Mouse (Mus musculus) spleen, adult 12 weeks (tissue): Measurements from ENCODE around the gene Jpt1.
"Not testable (repeated sequence)": the region's sequence is repeated elsewhere in the genome, so short reads cannot be mapped to it uniquely, and the experiment has no call there.

Experiments
- DNase-seq: peaks from one replicate; pipeline ENCODE4 v3.0.0; 2022; ENCODE audit warnings: low spot score

The Jpt1 gene

GRCm38 (mm10) chr11:115512004-115512403, 2.2 kb downstream of the Jpt1 start:
- DNase-seq: no peak

GRCm38 (mm10) chr11:115511121-115511520, 3.1 kb downstream of the Jpt1 start:
- DNase-seq: peak; percentile 27

GRCm38 (mm10) chr11:115510507-115510888, 3.7 kb downstream of the Jpt1 start:
- DNase-seq: no peak

- no peak for DNase-seq
These were observed 4.2 kb downstream of the Jpt1 start for GRCm38 (mm10) chr11:115509773-115510506.

- DNase-seq: no peak
These were observed 6.1 kb downstream of the Jpt1 start for GRCm38 (mm10) chr11:115508061-115508460.

- no peak for DNase-seq
These were observed 7.6 kb downstream of the Jpt1 start for GRCm38 (mm10) chr11:115506586-115506985.

- DNase-seq: no peak
These were observed 11.6 kb downstream of the Jpt1 start for GRCm38 (mm10) chr11:115502636-115503035.

- DNase-seq: not testable (repeated sequence)
These were observed 17.6 kb downstream of the Jpt1 start for GRCm38 (mm10) chr11:115496559-115496958.

- no peak for DNase-seq
These were observed 21.8 kb downstream of the Jpt1 start for GRCm38 (mm10) chr11:115492387-115492786.

- DNase-seq: peak; percentile 75
These were observed 22.7 kb downstream of the Jpt1 start, which contains the start of gene Nt5c for GRCm38 (mm10) chr11:115491356-115492083. TSS of gene Nt5c (minus strand) at chr11:115491862.

- DNase-seq: no peak
These were observed 23.5 kb downstream of the Jpt1 start for GRCm38 (mm10) chr11:115490441-115491355.

- no peak for DNase-seq
These were observed 25.6 kb downstream of the Jpt1 start for GRCm38 (mm10) chr11:115488551-115489104.

GRCm38 (mm10) chr11:115485155-115485554, 29.0 kb downstream of the Jpt1 start:
- no peak for DNase-seq

- DNase-seq: peak; percentile 73
These were observed 30.5 kb downstream of the Jpt1 start for GRCm38 (mm10) chr11:115483726-115484125.

GRCm38 (mm10) chr11:115483278-115483677, 30.9 kb downstream of the Jpt1 start:
- no peak for DNase-seq

GRCm38 (mm10) chr11:115481553-115482259, 32.5 kb downstream of the Jpt1 start:
- DNase-seq: no peak

GRCm38 (mm10) chr11:115478296-115478938, 35.8 kb downstream of the Jpt1 start:
- no peak for DNase-seq

GRCm38 (mm10) chr11:115477388-115477787, 36.8 kb downstream of the Jpt1 start:
- DNase-seq: not testable (repeated sequence)

GRCm38 (mm10) chr11:115476630-115477029, 37.6 kb downstream of the Jpt1 start:
- not testable (repeated sequence) for DNase-seq

GRCm38 (mm10) chr11:115475758-115476237, 38.4 kb downstream of the Jpt1 start:
- DNase-seq: no peak
